ENCODE assay signal across 26 mouse cellular contexts in genomic region chr2:96580136-96580733, GRCm38 (mm10).
A peak's percentile ranks its signal among the peaks of the same experiment; 100 is the strongest.
DNase-seq lines count a peak whose midpoint lies in the region; ATAC-seq and TF ChIP-seq lines count a peak whose summit lies in the region.
"Had no signal": no experiment of that assay in that cellular context is flagged by ENCODE, and none has a peak within 500 bp of the region (broad histone marks: within the 10 kb centered on the region; RNA-seq: fewer than 3 reads in every experiment).

No protein-coding gene starts in this region.

- TF ChIP-seq CTCF in layer of hippocampus, adult 2 months (conservative IDR thresholded peaks at IDR 0.05) = no peak

- DNase-seq in frontal cortex, postnatal 36 days (ENCODE audit: low spot score in 2 of 2) = no peak
- DNase-seq in layer of hippocampus, adult 2 months (ENCODE audit: low spot score in 2 of 2) = peak in 1 of 2 experiments; percentile 23
- no peak for DNase-seq in layer of hippocampus, postnatal 25 days (ENCODE audit: extremely low spot score in 1 of 2, low spot score in 1 of 2)
- peak; percentile 44 to 50 for DNase-seq in cerebellum, adult 18-20 months
- peak; percentile 71 for DNase-seq in retina, embryonic 14.5 days (ENCODE audit: low spot score)
- no peak for DNase-seq in yolk sac, embryonic 10.5 days (ENCODE audit: low spot score)
- no peak for DNase-seq in spleen, postnatal 10 days (ENCODE audit: low spot score in 2 of 2)
- DNase-seq: adrenal gland, adult 8-10 months; B cell, adult 2 months; forebrain, postnatal 0 days; gastrocnemius, adult 2 months; kidney, adult 9 months; kidney, postnatal 4 days; liver, embryonic 13.5 days; lung, embryonic 14.5 days; lung, postnatal 36 days; right cerebral cortex, postnatal 14 days; spleen, adult 18-20 months; thymus, postnatal 36 days had no signal

- H3K27ac ChIP-seq in layer of hippocampus, adult 2 months = 0 out of 2 replicates have a peak overlapping the region, but pooled peaks have one; percentile 8
- H3K27ac ChIP-seq: embryonic facial prominence, embryonic 13.5 days; gastrocnemius, adult 2 months; hindbrain, embryonic 12.5 days; limb, embryonic 13.5 days; liver, embryonic 13.5 days; midbrain, embryonic 15.5 days had no signal

- 0 out of 2 replicates have a peak, but pooled peaks have one; percentile 39 for ATAC-seq in frontal cortex, adult (ENCODE audit: low TSS enrichment)
- ATAC-seq: forebrain, postnatal 0 days; inflammation-experienced regulatory T-cells, adult 6 months; midbrain, embryonic 15.5 days had no signal

- H3K4me3 ChIP-seq in layer of hippocampus, adult 2 months = no peak overlapping the region
- H3K4me3 ChIP-seq: embryonic facial prominence, embryonic 13.5 days; gastrocnemius, adult 2 months; hindbrain, embryonic 12.5 days; limb, embryonic 13.5 days; liver, embryonic 13.5 days; midbrain, embryonic 15.5 days; myocyte had no signal

Comparison
In these comparisons a context has a peak if more than half of its experiments do, and no peak if none do; other contexts are left out.
1. DNase-seq: peak in cerebellum, adult 18-20 months (2 of 2) and retina, embryonic 14.5 days (single experiment); none in frontal cortex, postnatal 36 days (0 of 2), layer of hippocampus, postnatal 25 days (0 of 2), yolk sac, embryonic 10.5 days (single experiment) and spleen, postnatal 10 days (0 of 2).